Mouse (Mus musculus) ovary, adult 18-20 months (tissue): ENCODE data around the gene Zbtb37.

Experiments used
- DNase-seq: peaks from one replicate; pipeline ENCODE4 v3.0.0; 2022; ENCODE audit warnings: low spot score, mixed read lengths

Gene Zbtb37

GRCm38 (mm10) chr1:161034435-161035280 is at the start of gene Zbtb37:
Gene Zbtb37, minus strand, starts transcription at chr1:161034849.
- DNase-seq, result peak; percentile 99

GRCm38 (mm10) chr1:161077243-161077642 is 42.6 kb upstream of the Zbtb37 start:
- no peak for DNase-seq

GRCm38 (mm10) chr1:161076238-161076637 is 41.6 kb upstream of the Zbtb37 start:
- DNase-seq, result no peak

- no peak for DNase-seq
These were observed 36.6 kb upstream of the Zbtb37 start for GRCm38 (mm10) chr1:161071272-161071620.

DNA sequence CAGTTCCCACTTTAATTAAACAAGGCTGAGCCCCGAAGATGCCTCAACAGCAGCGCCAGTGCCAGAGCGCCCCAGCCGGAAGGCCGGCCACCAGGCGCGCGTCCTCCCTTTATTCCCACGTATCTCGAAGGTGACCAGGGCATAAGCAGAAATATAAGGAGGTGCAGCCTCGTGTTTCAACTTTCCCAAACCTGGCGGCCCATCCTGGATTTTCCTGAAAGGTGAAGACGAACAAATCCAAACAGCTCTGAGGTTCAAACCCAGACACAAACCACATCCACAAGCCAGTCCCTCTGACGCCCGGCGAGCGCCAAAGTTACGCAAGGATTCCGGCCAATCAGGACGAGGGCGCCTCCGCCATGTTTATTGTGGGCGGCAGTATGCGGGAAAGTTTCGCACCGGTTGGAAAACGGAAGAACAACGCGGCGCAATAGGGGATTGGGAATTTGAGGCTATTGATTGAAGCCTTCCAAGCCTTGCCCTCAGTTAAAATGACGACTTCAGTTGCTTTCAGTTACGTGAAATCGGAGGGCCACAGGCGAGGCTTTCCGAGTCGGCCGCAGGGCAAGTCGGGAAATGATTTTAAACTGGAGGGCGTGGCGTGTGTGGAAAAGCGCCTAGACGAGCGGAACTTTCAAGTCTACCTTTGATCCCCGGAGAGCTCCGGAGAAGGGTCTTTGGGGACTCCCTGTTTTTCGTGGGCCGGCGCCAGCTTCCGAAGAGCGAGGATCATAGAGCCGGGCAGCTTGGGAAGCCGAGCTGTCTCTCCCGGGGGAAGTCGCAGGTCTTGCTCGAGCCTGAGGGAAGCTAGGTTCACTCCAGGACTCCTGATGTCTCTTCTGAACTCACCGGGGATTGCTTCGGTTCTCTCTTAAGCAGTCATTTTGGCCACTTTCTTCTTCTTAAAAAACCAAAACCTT is 36.0 kb upstream of the Zbtb37 start, which contains the start of the genes Dars2 and Cenpl:
TSS of gene Dars2 (minus strand) at position 307 of the 920 bp plus-strand sequence.
TSS of gene Cenpl (plus strand) at position 362 of the 920 bp plus-strand sequence.
- peak; percentile 93 for DNase-seq

- DNase-seq, result no peak
These were observed 28.7 kb upstream of the Zbtb37 start for GRCm38 (mm10) chr1:161063351-161063750.

DNA sequence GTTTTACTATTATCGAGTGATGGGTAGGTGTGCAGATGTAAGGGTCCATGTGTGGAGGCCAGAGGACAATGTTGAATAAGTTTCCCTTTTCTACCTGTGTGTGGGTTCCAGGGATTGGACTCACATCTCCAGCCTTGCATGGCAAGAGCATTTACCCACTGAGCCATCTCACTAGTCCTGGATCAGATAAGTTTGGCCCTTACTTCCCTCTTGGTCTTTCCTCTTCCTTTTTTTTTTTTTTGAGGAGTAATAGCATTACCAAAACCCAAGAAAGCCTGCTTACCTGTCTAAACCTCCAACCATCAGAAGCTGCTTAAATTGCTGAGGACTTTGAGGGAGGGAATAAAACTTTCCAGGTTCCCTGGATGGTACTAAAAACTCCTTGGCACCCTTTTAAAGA is 22.5 kb upstream of the Zbtb37 start:
- no peak for DNase-seq

GRCm38 (mm10) chr1:161046972-161047371 is 12.3 kb upstream of the Zbtb37 start:
- DNase-seq, result no peak

DNA sequence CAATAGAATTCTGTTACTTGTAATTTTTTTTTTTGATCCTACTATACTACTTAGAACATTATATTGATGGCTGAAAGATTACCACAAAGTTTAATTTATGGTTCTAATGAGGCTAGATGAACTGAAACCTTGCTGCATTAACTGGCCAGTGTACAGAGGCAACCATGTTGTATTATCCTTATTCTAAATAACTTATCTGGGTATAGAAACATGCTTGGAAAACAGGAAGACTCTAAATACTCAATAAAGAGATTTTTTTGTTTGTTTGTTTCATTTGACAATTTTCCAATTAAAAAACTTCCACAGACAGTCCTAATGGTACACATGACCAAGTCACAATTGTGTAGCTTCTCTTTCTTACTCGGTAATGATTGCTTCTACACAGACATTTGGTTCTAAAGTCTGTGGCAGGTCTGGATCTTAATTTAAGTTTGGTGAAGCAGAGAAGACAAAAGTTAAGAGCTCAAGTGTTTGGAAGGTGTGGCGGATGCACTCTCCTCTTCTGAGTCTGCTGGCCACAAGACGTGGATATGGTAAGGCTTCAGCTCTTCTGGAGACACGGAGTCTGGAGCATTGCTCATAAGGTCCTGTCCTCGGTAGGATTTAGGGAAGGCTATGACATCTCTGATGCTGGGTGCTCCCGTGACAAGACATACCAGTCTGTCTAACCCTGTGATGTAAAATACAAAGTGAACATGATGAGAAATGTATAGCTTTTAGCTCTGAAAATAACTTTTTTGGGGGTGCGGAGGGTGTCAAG is 6.8 kb upstream of the Zbtb37 start:
- no peak for DNase-seq

DNA sequence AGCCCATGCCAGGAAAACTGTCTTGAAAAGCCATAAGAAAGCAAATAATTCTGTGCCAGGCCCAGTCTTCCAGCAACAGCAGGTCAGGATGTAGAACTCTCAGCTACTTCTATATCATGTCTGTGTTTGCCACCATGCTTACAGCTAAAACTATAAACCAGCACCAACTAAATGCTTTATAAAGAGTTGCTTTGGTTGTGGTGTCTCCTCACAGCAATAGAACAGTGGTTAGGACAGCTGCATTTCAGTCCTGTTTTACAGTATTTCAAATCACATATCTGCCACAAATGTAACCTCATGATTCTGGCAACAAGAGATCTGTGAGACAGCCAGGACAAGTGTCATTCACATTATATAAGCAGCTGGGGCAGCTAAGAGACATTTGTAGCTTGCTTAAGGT is 6.2 kb upstream of the Zbtb37 start:
- DNase-seq, result no peak

- DNase-seq, result no peak
These were observed 5.7 kb upstream of the Zbtb37 start for GRCm38 (mm10) chr1:161040426-161040770.

GRCm38 (mm10) chr1:161039741-161040425 is 5.2 kb upstream of the Zbtb37 start:
- DNase-seq, result no peak

- no peak for DNase-seq
These were observed 4.5 kb upstream of the Zbtb37 start for GRCm38 (mm10) chr1:161038968-161039721.

DNA sequence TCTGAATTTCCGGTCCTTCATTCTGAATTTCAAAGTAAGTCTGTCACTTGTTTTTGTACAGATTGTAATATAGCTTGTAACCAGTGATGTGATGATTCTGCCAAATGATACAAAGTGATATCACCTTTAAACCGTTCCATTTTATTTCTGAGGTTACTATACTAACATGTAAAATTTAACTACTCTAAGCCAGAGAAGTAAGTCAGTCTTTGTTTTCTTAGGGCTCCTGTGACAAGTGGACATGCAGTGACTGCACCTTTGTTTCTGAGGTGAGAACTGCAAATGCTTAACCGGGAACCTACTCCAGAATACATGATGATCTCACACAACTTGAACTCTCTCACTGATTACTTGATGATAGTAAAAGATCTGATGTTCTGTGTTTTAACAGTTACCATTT is 3.4 kb upstream of the Zbtb37 start:
- no peak for DNase-seq

DNA sequence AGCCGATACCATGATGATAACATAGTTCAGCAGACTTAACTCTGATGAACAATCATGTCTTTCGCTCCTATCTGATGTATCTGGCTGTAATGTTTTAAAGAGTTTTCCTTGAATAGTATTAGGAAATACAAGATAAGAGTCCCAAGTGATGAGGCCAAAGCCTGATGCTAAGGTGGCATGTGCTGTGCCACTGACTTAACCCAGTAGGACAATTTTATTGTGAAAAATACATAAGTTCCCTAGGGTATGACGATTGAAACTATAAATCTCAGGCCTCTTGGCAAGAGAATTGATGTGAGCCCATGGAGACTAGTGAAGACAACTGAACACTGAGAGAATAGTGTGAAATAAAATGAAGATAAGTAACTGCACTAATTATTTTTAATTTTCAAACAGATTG is 3.0 kb upstream of the Zbtb37 start:
- DNase-seq, result no peak

DNA sequence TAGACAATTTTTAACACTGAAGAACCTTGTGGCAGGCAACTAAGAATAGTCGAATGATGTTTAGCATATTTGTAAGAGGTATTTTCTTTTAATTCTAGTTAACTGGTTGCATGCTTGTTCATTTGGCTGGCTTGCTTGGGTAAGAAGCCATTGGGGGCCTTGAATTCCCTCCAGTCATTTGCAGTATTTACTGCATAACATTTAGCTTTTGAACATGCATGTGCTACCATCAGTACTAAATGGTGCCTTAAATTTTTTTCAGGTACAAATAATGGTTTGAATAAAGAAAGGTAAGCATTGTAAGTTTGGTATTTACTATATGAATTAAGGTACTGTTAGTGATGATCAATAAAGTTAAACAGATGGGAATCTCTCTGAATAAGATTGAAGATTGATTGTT is 2.4 kb upstream of the Zbtb37 start:
- DNase-seq, result no peak

DNA sequence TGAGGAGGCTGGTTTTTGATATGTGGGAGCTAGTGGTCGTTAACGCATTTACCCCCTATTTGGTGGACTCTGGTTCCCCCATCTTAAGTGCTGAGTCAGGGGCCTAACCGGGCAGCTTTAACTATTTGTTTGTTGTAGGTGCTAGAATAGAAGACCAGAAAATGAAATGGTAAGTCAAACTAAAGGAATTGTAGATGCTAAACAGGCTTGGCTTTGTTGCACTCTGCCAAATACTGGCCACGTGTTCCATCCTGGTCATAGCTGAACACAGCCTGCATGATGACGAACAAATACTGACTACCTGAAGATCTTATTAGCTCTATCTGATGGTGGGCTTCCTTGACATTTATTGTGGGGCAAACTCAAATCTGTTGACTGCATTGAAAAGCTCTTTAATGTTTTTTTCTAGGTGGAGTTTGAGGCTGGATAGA is 1.8 kb upstream of the Zbtb37 start:
- DNase-seq, result no peak

- no peak for DNase-seq
These were observed 1.2 kb upstream of the Zbtb37 start for GRCm38 (mm10) chr1:161035786-161036404.

DNA sequence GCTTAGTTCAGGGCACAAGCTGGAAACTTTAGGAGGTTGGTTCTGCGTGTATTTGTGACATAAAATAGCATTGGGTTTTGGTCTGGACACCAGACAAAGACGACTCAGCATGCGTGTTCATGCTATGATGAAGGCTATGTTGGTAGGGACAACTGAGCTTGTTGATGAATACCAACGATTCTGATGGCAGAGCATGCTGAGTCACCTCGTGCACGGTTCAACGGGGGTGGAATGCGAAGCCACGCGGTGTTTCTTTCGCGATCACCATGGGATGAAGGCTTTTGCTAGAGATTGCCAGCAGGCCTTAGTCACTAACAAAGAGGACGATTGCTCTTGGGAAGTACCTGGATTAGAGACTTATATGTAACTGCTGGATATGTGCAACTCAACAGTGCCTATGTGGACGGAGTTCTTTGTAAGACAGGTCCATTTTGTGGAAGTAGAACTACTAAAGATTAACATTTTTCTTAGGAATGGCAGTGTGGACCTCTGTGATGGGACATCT is 684 bp upstream of the Zbtb37 start:
- DNase-seq, result no peak

DNA sequence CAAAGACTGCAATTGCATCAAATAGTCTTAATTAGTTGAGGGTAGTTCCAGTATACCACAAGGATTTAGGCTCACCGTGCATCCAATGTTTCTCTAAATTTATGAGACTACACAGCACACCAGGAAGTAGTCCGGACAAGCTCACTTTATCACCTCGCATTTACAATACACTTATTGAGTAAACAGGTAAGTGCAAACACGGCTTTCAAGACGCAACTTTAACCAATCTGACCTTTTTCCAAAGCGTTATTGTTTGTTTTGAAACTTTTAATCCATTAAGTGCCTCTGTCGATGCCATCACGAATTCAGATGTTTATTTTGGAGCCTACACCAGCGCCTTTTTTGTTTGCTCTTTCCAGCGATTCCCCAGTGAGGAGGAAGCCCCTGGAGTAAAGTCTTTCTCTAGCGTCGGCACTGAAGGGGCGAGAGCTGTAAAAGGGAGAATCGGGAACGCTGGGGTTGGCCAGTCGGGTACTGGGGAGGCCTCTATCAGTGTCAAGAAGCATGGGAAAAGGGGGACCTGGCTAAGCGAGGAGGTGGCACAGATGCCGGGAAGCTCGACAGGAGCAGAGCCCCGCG is 704 bp downstream of the Zbtb37 start:
- DNase-seq, result no peak
